Mouse (Mus musculus): ENCODE results near the gene Gm49601.

DNA sequence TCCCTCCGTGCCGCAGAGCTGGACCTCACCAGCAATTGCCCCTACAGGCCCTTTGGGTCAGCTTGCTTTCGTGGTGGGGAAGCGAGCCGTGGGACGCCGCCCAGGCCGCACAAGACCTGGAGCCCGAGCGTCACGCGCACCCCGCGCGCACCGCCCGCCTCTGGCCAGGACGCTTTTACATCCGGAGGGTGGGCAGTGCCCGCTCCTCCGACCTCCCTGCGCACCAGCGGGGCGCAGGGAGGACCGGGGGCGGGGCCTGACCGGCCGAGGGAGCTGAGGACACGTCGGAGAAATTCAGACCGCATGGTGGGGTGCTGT, 37.5 kb downstream of the Gm49601 start:
- no peak for TF ChIP-seq CTCF (IDR thresholded peaks at IDR 0.05; ENCODE audit: low read depth)
- no peak for TF ChIP-seq EP300 (IDR thresholded peaks at IDR 0.05; ENCODE audit: low read depth)

Measured in liver, postnatal 0 days (tissue).